Comparison of ENCODE assay signal across 14 mouse cellular contexts in the genomic region with DNA sequence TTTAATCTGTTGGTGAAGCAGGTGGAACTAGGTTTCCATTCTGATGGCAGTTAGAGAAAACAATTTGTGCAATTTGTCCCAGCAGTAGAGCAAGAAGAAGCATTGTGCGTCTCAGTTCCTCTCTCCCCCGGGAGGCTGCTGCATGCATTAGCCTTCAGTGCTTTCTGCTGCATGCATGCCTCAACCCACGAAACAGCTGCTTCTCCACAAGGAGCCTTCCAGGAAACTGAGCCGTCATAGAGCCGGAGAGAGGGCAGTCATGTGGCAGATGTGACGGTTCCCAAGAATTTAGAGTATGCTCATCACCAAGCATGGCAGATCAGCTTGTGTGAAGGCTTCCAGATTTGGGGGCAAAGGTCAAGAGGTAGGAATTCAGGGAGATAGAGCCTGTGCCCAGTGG.
DNase-seq lines count a peak whose midpoint lies in the region; ATAC-seq and TF ChIP-seq lines count a peak whose summit lies in the region.
"Had no signal": no experiment of that assay in that cellular context is flagged by ENCODE, and none has a peak within 500 bp of the region (broad histone marks: within the 10 kb centered on the region; RNA-seq: fewer than 3 reads in every experiment).

No protein-coding gene starts in this region.

- peak overlapping the region; percentile 36 for H3K27ac ChIP-seq in forebrain, embryonic 15.5 days (replicated peaks)
- no peak overlapping the region for H3K27ac ChIP-seq in forebrain, embryonic 14.5 days (ENCODE audit: low read depth, low read length)
- H3K27ac ChIP-seq in limb, embryonic 14.5 days (replicated peaks; ENCODE audit: low read depth, low read length), result no peak overlapping the region
- no peak overlapping the region for H3K27ac ChIP-seq in limb, embryonic 10.5 days
- H3K27ac ChIP-seq in hindbrain, embryonic 11.5 days (ENCODE audit: low read depth, low read length), result no peak overlapping the region
- H3K27ac ChIP-seq in neural tube, embryonic 14.5 days (ENCODE audit: low read depth, low read length), result peak overlapping the region; percentile 52; the same call in 1 of the 2 replicates
- H3K27ac ChIP-seq: macrophage had no signal

- DNase-seq in forebrain, embryonic 14.5 days (ENCODE audit: low spot score), result no peak
- peak; percentile 41 for DNase-seq in limb, embryonic 14.5 days (ENCODE audit: low spot score)
- no peak for DNase-seq in limb, embryonic 10.5 days (ENCODE audit: low spot score)
- peak; percentile 44 for DNase-seq in hindbrain, embryonic 11.5 days (ENCODE audit: low spot score)
- no peak for DNase-seq in urinary bladder, postnatal 36 days (ENCODE audit: low spot score in 2 of 2)
- DNase-seq in spleen, adult 12 weeks (ENCODE audit: low spot score), result no peak
- DNase-seq: adrenal gland, postnatal 25 days; B cell, adult 2 months; cerebellum, adult 9-11 months had no signal

- TF ChIP-seq POLR2A in limb, embryonic 14.5 days (IDR thresholded peaks at IDR 0.05; ENCODE audit: borderline replicate concordance, extremely low read depth, insufficient read depth, insufficient read length), result no peak

- H3K9me3 ChIP-seq in forebrain, embryonic 15.5 days, result no peaks in the 10 kb centered on the region
- no peaks in the 10 kb centered on the region for H3K9me3 ChIP-seq in forebrain, embryonic 14.5 days (replicated peaks; ENCODE audit: control insufficient read depth, low read length)
- H3K9me3 ChIP-seq in limb, embryonic 14.5 days (ENCODE audit: control insufficient read depth, low read length), result no peaks in the 10 kb centered on the region
- no peaks in the 10 kb centered on the region for H3K9me3 ChIP-seq in limb, embryonic 10.5 days (replicated peaks)
- no peaks in the 10 kb centered on the region for H3K9me3 ChIP-seq in hindbrain, embryonic 11.5 days (ENCODE audit: control insufficient read depth, low read length)
- H3K9me3 ChIP-seq in neural tube, embryonic 14.5 days (ENCODE audit: control insufficient read depth, low read length), result no peaks in the 10 kb centered on the region

- no peaks in the 10 kb centered on the region for H3K27me3 ChIP-seq in forebrain, embryonic 15.5 days
- H3K27me3 ChIP-seq in forebrain, embryonic 14.5 days (replicated peaks; ENCODE audit: control insufficient read depth, insufficient read depth, low read length), result no peaks in the 10 kb centered on the region
- H3K27me3 ChIP-seq in limb, embryonic 14.5 days (ENCODE audit: control insufficient read depth, insufficient read depth, low read length), result no peaks in the 10 kb centered on the region
- H3K27me3 ChIP-seq in limb, embryonic 10.5 days (ENCODE audit: low read depth, poor library complexity, severe bottlenecking), result no peaks in the 10 kb centered on the region
- H3K27me3 ChIP-seq in hindbrain, embryonic 11.5 days (ENCODE audit: control insufficient read depth, insufficient read depth, low read length), result no peaks in the 10 kb centered on the region
- no peaks in the 10 kb centered on the region for H3K27me3 ChIP-seq in neural tube, embryonic 14.5 days (ENCODE audit: control insufficient read depth, insufficient read depth, low read length)

- peaks cover 64% of the 10 kb centered on the region for H3K4me1 ChIP-seq in forebrain, embryonic 15.5 days
- H3K4me1 ChIP-seq in forebrain, embryonic 14.5 days (ENCODE audit: control insufficient read depth, insufficient read depth, low read length), result peaks cover 39% of the 10 kb centered on the region
- H3K4me1 ChIP-seq in limb, embryonic 14.5 days (ENCODE audit: control insufficient read depth, insufficient read depth, low read length), result 0 out of 2 replicates have a peak, but pooled peaks cover 3% of the 10 kb centered on the region
- H3K4me1 ChIP-seq in limb, embryonic 10.5 days, result peaks cover 41% of the 10 kb centered on the region
- no peaks in the 10 kb centered on the region for H3K4me1 ChIP-seq in hindbrain, embryonic 11.5 days (replicated peaks; ENCODE audit: control insufficient read depth, insufficient read depth, low read length)
- H3K4me1 ChIP-seq in neural tube, embryonic 14.5 days (ENCODE audit: control insufficient read depth, insufficient read depth, low read length), result no peaks in the 10 kb centered on the region

- H3K4me2 ChIP-seq in forebrain, embryonic 15.5 days (replicated peaks), result no peak overlapping the region
- no peak overlapping the region for H3K4me2 ChIP-seq in forebrain, embryonic 14.5 days (ENCODE audit: low read length)
- no peak overlapping the region for H3K4me2 ChIP-seq in limb, embryonic 14.5 days (replicated peaks; ENCODE audit: low read depth, low read length, severe bottlenecking)
- no peak overlapping the region for H3K4me2 ChIP-seq in hindbrain, embryonic 11.5 days (replicated peaks; ENCODE audit: low read depth, low read length)
- no peak overlapping the region for H3K4me2 ChIP-seq in neural tube, embryonic 14.5 days (ENCODE audit: low read depth, low read length)
- H3K4me2 ChIP-seq: heart, embryonic 11.5 days had no signal

- H3K36me3 ChIP-seq in forebrain, embryonic 15.5 days, result 0 out of 2 replicates have a peak, but pooled peaks cover 5% of the 10 kb centered on the region
- H3K36me3 ChIP-seq in forebrain, embryonic 14.5 days (ENCODE audit: control insufficient read depth, insufficient read depth, low read length), result no peaks in the 10 kb centered on the region
- H3K36me3 ChIP-seq in limb, embryonic 14.5 days (ENCODE audit: control insufficient read depth, insufficient read depth, low read length), result no peaks in the 10 kb centered on the region
- no peaks in the 10 kb centered on the region for H3K36me3 ChIP-seq in limb, embryonic 10.5 days
- no peaks in the 10 kb centered on the region for H3K36me3 ChIP-seq in hindbrain, embryonic 11.5 days (ENCODE audit: control insufficient read depth, insufficient read depth, low read length)
- H3K36me3 ChIP-seq in neural tube, embryonic 14.5 days (ENCODE audit: control insufficient read depth, insufficient read depth, low read length), result no peaks in the 10 kb centered on the region

- no peak overlapping the region for H3K9ac ChIP-seq in forebrain, embryonic 15.5 days (replicated peaks)
- H3K9ac ChIP-seq in forebrain, embryonic 14.5 days (ENCODE audit: low read length), result no peak overlapping the region
- no peak overlapping the region for H3K9ac ChIP-seq in limb, embryonic 14.5 days (ENCODE audit: low read depth, low read length, severe bottlenecking)
- no peak overlapping the region for H3K9ac ChIP-seq in hindbrain, embryonic 11.5 days (ENCODE audit: low read depth, low read length)
- no peak overlapping the region for H3K9ac ChIP-seq in neural tube, embryonic 14.5 days (replicated peaks; ENCODE audit: low read depth, low read length)

- WGBS in forebrain, embryonic 15.5 days, result 37% methylated on average over 6 of the region's 6 CpGs
- 52% methylated on average over 6 of the region's 6 CpGs for WGBS in forebrain, embryonic 14.5 days
- 45% methylated on average over 6 of the region's 6 CpGs for WGBS in limb, embryonic 14.5 days
- WGBS in limb, embryonic 10.5 days, result 49% methylated on average over 6 of the region's 6 CpGs
- 17% methylated on average over 6 of the region's 6 CpGs for WGBS in hindbrain, embryonic 11.5 days
- 23% methylated on average over 6 of the region's 6 CpGs for WGBS in neural tube, embryonic 14.5 days

- ATAC-seq in forebrain, embryonic 15.5 days (replicated peaks), result no peak
- ATAC-seq in forebrain, embryonic 14.5 days, result no peak
- ATAC-seq in limb, embryonic 14.5 days (ENCODE audit: low FRiP score, low read depth), result no peak
- peak; percentile 69; the same call in 1 of the 2 replicates for ATAC-seq in hindbrain, embryonic 11.5 days (ENCODE audit: low FRiP score)
- peak; percentile 71; the same call in 1 of the 2 replicates for ATAC-seq in neural tube, embryonic 14.5 days (ENCODE audit: low read depth)
- ATAC-seq: intestine, postnatal 0 days had no signal

- H3K4me3 ChIP-seq in forebrain, embryonic 15.5 days, result no peak overlapping the region
- no peak overlapping the region for H3K4me3 ChIP-seq in forebrain, embryonic 14.5 days (ENCODE audit: low read depth, low read length)
- H3K4me3 ChIP-seq in limb, embryonic 14.5 days (replicated peaks; ENCODE audit: low read length), result no peak overlapping the region
- no peak overlapping the region for H3K4me3 ChIP-seq in limb, embryonic 10.5 days
- no peak overlapping the region for H3K4me3 ChIP-seq in hindbrain, embryonic 11.5 days (ENCODE audit: low read depth, low read length)
- H3K4me3 ChIP-seq in neural tube, embryonic 14.5 days (ENCODE audit: low read depth, low read length), result no peak overlapping the region

Comparison
In these comparisons a context has a peak if more than half of its experiments do, and no peak if none do; other contexts are left out.
1. H3K27ac ChIP-seq: peak in forebrain, embryonic 15.5 days (single experiment) and neural tube, embryonic 14.5 days (single experiment); none in forebrain, embryonic 14.5 days (single experiment), limb, embryonic 14.5 days (single experiment), limb, embryonic 10.5 days (single experiment) and hindbrain, embryonic 11.5 days (single experiment).
2. DNase-seq: peak in limb, embryonic 14.5 days (single experiment) and hindbrain, embryonic 11.5 days (single experiment); none in forebrain, embryonic 14.5 days (single experiment), limb, embryonic 10.5 days (single experiment), urinary bladder, postnatal 36 days (0 of 2) and spleen, adult 12 weeks (single experiment).
3. ATAC-seq: peak in hindbrain, embryonic 11.5 days (single experiment) and neural tube, embryonic 14.5 days (single experiment); none in forebrain, embryonic 15.5 days (single experiment), forebrain, embryonic 14.5 days (single experiment) and limb, embryonic 14.5 days (single experiment).